Mouse (Mus musculus): ENCODE measurements at regions not wholly inside any gene's neighbourhood (a gene's known extent, or its start where the extent isn't known, plus 50 kb on each side); places are given as distances from the start of the nearest gene placed in this dataset.

DNA sequence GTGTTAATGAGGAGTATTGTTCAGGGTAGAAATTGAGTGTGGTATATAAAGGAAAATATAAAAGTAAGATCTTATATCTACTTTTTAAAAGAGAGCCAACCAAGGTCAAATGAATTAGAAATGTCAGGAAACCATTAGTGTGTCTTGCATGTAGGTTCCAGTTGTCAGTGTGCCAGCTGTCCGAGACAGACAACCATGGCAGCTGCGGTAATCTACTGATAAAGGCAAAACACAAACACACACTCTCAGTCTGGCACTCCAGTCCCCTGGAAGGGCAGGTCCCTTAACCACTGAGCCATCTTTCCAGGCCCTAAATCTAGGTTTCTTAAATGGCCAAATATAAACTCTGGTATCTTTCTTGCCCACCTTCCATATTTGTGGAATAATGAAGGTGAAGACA is 294.6 kb downstream of the Slc30a10 start:
- TF ChIP-seq CTCF (conservative IDR thresholded peaks at IDR 0.05; ENCODE audit: low read length): no peak
- TF ChIP-seq POU5F1 (IDR thresholded peaks at IDR 0.05; ENCODE audit: borderline replicate concordance, low read length): no peak
- TF ChIP-seq NANOG (IDR thresholded peaks at IDR 0.05; ENCODE audit: borderline replicate concordance, low read length): no peak
